Mouse (Mus musculus) MEL (cell line): ENCODE measurements around the gene Adamts7.

ENCODE experiments used
- BHLHE40 ChIP-seq: IDR thresholded peaks from 2 replicates; pipeline ENCODE4 v1.6.1; 2012; ENCODE audit warnings: low read depth, mild to moderate bottlenecking, inconsistent platforms, low read length, improper control_type of control experiment, borderline replicate concordance
- CTCF ChIP-seq, 3 experiments: IDR thresholded peaks in 2 of 3; conservative IDR thresholded peaks in 1 of 3; 2 replicates each; pipeline ENCODE4 v1.5.1; 2011 to 2012; ENCODE audit warnings: low read length in 3 of 3, low read depth in 2 of 3, mild to moderate bottlenecking in 2 of 3, improper control_type of control experiment in 1 of 3, inconsistent platforms in 1 of 3, mixed read lengths in 1 of 3, moderate library complexity in 1 of 3; ENCODE audit not compliant: control insufficient read depth in 1 of 3, insufficient read depth in 1 of 3, poor library complexity in 1 of 3, severe bottlenecking in 1 of 3
- EP300 ChIP-seq, 2 experiments: IDR thresholded peaks; 2 replicates each; pipeline ENCODE4 v1.6.1; 2011; ENCODE audit warnings: improper control_type of control experiment in 2 of 2, low read length in 2 of 2, low read depth in 1 of 2, mild to moderate bottlenecking in 1 of 2
- GABPA ChIP-seq: IDR thresholded peaks from 2 replicates; pipeline ENCODE4 v1.6.1; 2012; ENCODE audit warnings: low read depth, mild to moderate bottlenecking, inconsistent platforms, low read length, improper control_type of control experiment, moderate library complexity
- JUND ChIP-seq: IDR thresholded peaks from 2 replicates; pipeline ENCODE4 v1.6.1; 2011; ENCODE audit warnings: low read depth, mild to moderate bottlenecking, improper control_type of control experiment, low read length
- POLR2A ChIP-seq, 2 experiments: IDR thresholded peaks; 2 replicates each; pipeline ENCODE4 v1.6.1; 2011 to 2012; ENCODE audit warnings: low read length in 2 of 2, mild to moderate bottlenecking in 2 of 2, control low read depth in 1 of 2, improper control_type of control experiment in 1 of 2, low read depth in 1 of 2, moderate library complexity in 1 of 2; ENCODE audit not compliant: control insufficient read depth in 1 of 2, insufficient read depth in 1 of 2, poor library complexity in 1 of 2
- RAD21 ChIP-seq: IDR thresholded peaks from 2 replicates; pipeline ENCODE4 v1.6.1; 2011; ENCODE audit warnings: mild to moderate bottlenecking, low read depth, low read length, improper control_type of control experiment
- TAL1 ChIP-seq: IDR thresholded peaks from 2 replicates; pipeline ENCODE4 v1.6.1; 2012; ENCODE audit warnings: mild to moderate bottlenecking, inconsistent platforms, low read length, moderate library complexity, mixed read lengths
- TBP ChIP-seq: IDR thresholded peaks from 2 replicates; pipeline ENCODE4 v1.8.0; 2011; ENCODE audit warnings: low read depth, low read length, improper control_type of control experiment
- TCF12 ChIP-seq: IDR thresholded peaks from 2 replicates; pipeline ENCODE4 v1.6.1; 2014; ENCODE audit warnings: low read depth, mild to moderate bottlenecking, inconsistent platforms, low read length, improper control_type of control experiment, moderate library complexity

DNA sequence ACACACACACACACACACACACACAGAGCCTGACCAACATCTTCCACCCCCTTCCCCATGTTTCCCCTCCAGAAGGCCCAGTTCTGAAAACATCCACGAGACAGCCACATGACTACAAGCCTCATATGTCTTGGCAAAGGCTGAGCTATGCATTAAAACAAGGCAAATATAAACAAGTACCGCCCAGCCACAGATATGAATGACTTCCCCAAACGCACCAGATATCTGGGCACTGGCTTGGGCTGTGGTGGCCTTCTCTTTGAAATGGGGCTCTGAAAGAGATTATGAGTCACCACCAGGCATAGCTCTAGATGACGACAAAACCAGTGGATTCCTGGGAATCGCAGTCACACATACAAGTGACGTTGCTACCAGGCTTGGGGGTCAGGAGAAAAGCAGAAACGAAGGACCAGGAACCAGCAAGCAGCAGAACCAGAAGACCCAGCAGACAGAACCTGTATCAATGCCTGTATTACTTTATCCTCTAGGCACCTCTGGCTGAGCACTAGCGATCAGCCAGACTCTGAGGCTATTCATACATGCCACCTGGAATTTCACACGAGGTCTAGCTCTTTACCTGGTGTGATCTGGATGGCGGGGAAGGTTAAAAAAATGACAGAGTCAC, 72.5 kb downstream of the Adamts7 start:
- peak; percentile 76 to 78 for TF ChIP-seq EP300 (IDR thresholded peaks at IDR 0.05; ENCODE audit: low read depth in 1 of 2, low read length in 2 of 2)
- no peak for TF ChIP-seq CTCF (IDR thresholded peaks at IDR 0.05 in 2 of 3, conservative IDR thresholded peaks at IDR 0.05 in 1 of 3; ENCODE audit: control insufficient read depth in 1 of 3, insufficient read depth in 1 of 3, low read depth in 2 of 3, low read length in 3 of 3, poor library complexity in 1 of 3, severe bottlenecking in 1 of 3)
- peak; percentile 36; the same call in 1 of the 2 replicates for TF ChIP-seq TAL1
- no peak for TF ChIP-seq GABPA
- TF ChIP-seq BHLHE40, result peak; percentile 48; the same call in 1 of the 2 replicates
- TF ChIP-seq POLR2A (IDR thresholded peaks at IDR 0.05; ENCODE audit: control insufficient read depth in 1 of 2, insufficient read depth in 1 of 2, low read depth in 1 of 2, low read length in 2 of 2, poor library complexity in 1 of 2), result peak in 1 of 2 experiments; percentile 34; a peak in 1 of 4 replicates
- TF ChIP-seq RAD21, result no peak
- TF ChIP-seq JUND, result peak; percentile 77; the same call in 1 of the 2 replicates
- TF ChIP-seq TBP, result 0 out of 2 replicates have a peak, but pooled peaks have one; percentile 50
- peak; percentile 63 for TF ChIP-seq TCF12
